Mouse (Mus musculus) liver, embryonic 12.5 days (tissue): ENCODE results near the gene Yif1a. TPM values are rescaled to one million over a fixed set of nuclear protein-coding genes. Genes with fewer than 3 reads are reported as not detected.
A peak's percentile ranks its signal among the peaks of the same experiment; 100 is the strongest.

Source experiments
- ATAC-seq: fragments of 200-750 bp; cut with Nextera tagmentation; 2 replicates; pipeline ENCODE4 v1.8.0; 2017; ENCODE audit warnings: moderate number of reproducible peaks, mild to moderate bottlenecking, moderate library complexity
- H3K27ac ChIP-seq: fragments of 300-500 bp; sonication (generic); 2 replicates; pipeline ENCODE4 v1.5.1; 2016; ENCODE audit warnings: mild to moderate bottlenecking
- H3K27me3 ChIP-seq: fragments of 300-500 bp; sonication (generic); replicated peaks from 2 replicates; pipeline ENCODE4 v1.6.1; 2016; ENCODE audit warnings: mild to moderate bottlenecking, moderate library complexity
- H3K36me3 ChIP-seq: fragments of 300-500 bp; sonication (generic); 2 replicates; pipeline ENCODE4 v1.6.1; 2016; ENCODE audit warnings: mild to moderate bottlenecking, moderate library complexity
- H3K4me1 ChIP-seq: fragments of 300-500 bp; sonication (generic); 2 replicates; pipeline ENCODE4 v1.6.1; 2016
- H3K4me2 ChIP-seq: fragments of 300-500 bp; sonication (generic); 2 replicates; pipeline ENCODE4 v1.6.1; 2016; ENCODE audit warnings: mild to moderate bottlenecking, moderate library complexity
- H3K4me3 ChIP-seq: fragments of 300-500 bp; sonication (generic); 2 replicates; pipeline ENCODE4 v1.5.1; 2016; ENCODE audit warnings: mild to moderate bottlenecking, moderate library complexity
- H3K9ac ChIP-seq: fragments of 300-500 bp; sonication (generic); 2 replicates; pipeline ENCODE4 v1.6.1; 2016; ENCODE audit warnings: mild to moderate bottlenecking, moderate library complexity
- H3K9me3 ChIP-seq: fragments of 300-500 bp; sonication (generic); replicated peaks from 2 replicates; pipeline ENCODE4 v1.6.1; 2016; ENCODE audit warnings: mild to moderate bottlenecking, moderate library complexity
- WGBS: fragments of 180-500 bp; shearing (Covaris S2); methylation state at CpG from one replicate; pipeline ENCODE4 v1.1.7; 2016; ENCODE audit not compliant: insufficient replicate concordance; 5-methylcytosine and 5-hydroxymethylcytosine counted together
- polyA plus RNA-seq: library from polyadenylated mRNA; unstranded; fragments of >200 nt; fragmentation: Nextera tagmentation; extraction: Ambion mirVana; gene quantifications from 2 replicates; pipeline ENCODE4 v1.2.1, GENCODE M21; 2016

Yif1a gene
- polyA plus RNA-seq, 1 experiment from 2014 or later: 51.7 TPM

- no peak overlapping the region for H3K27ac ChIP-seq
- H3K4me3 ChIP-seq: no peak overlapping the region
- H3K9me3 ChIP-seq: no peaks in the 10 kb centered on the region
- peaks cover 32% of the 10 kb centered on the region for H3K4me1 ChIP-seq
- peaks cover 23% of the 10 kb centered on the region for H3K27me3 ChIP-seq
- peaks cover 14% of the 10 kb centered on the region for H3K36me3 ChIP-seq
- 83% methylated on average over 7 of the region's 7 CpGs for WGBS
- H3K4me2 ChIP-seq: no peak overlapping the region
- ATAC-seq: no peak
- H3K9ac ChIP-seq: no peak overlapping the region
Measured at GRCm38 (mm10) chr19:5113783-5114182, 25.4 kb downstream of the Yif1a start.

GRCm38 (mm10) chr19:5117494-5118383 lies 29.4 kb downstream of the Yif1a start:
- Histone ChIP-seq H3K4me1 (peaks cover 22% of the 10 kb centered on the region), H3K4me2 (peak overlapping the region; percentile 97), H3K9me3 (no peaks in the 10 kb centered on the region), H3K9ac (peak overlapping the region; percentile 76), H3K27me3 (peaks cover 37% of the 10 kb centered on the region), H3K36me3 (no peaks in the 10 kb centered on the region), H3K4me3 (peak overlapping the region; percentile 71), H3K27ac (peak overlapping the region; percentile 31; the same call in 1 of the 2 replicates)
- WGBS: under 1% methylated on average over 81 of the region's 83 CpGs
- peak; percentile 72 for ATAC-seq

GRCm38 (mm10) chr19:5118384-5118698 lies 30.0 kb downstream of the Yif1a start, which contains the start of gene Klc2:
Klc2 (minus strand) TSS chr19:5118560.
- Histone ChIP-seq H3K27me3 (peaks cover 43% of the 10 kb centered on the region), H3K36me3 (no peaks in the 10 kb centered on the region), H3K27ac (peak within 1 kb of the TSS; percentile 31; the same call in 1 of the 2 replicates), H3K4me2 (peak within 1 kb of the TSS; percentile 97), H3K4me1 (peaks cover 22% of the 10 kb centered on the region), H3K9ac (peak within 1 kb of the TSS; percentile 76), H3K9me3 (no peaks in the 10 kb centered on the region), H3K4me3 (peak within 1 kb of the TSS; percentile 71)
- ATAC-seq: peak; percentile 80
- WGBS: 2% methylated on average over 18 of the region's 18 CpGs

GRCm38 (mm10) chr19:5122492-5122891 lies 34.2 kb downstream of the Yif1a start:
- Histone ChIP-seq H3K4me1 (peaks cover 13% of the 10 kb centered on the region), H3K4me2 (no peak overlapping the region), H3K4me3 (no peak overlapping the region), H3K9ac (no peak overlapping the region), H3K27me3 (peaks cover 33% of the 10 kb centered on the region), H3K9me3 (no peaks in the 10 kb centered on the region), H3K27ac (no peak overlapping the region), H3K36me3 (no peaks in the 10 kb centered on the region)
- WGBS: 60% methylated on average over 10 of the region's 10 CpGs
- ATAC-seq: no peak

- Histone ChIP-seq H3K36me3 (no peaks in the 10 kb centered on the region), H3K4me1 (peaks cover 5% of the 10 kb centered on the region), H3K9ac (no peak overlapping the region), H3K4me2 (no peak overlapping the region), H3K4me3 (no peak overlapping the region), H3K27ac (no peak overlapping the region), H3K27me3 (peaks cover 25% of the 10 kb centered on the region), H3K9me3 (no peaks in the 10 kb centered on the region)
- WGBS: 50% methylated on average over 3 of the region's 3 CpGs
- no peak for ATAC-seq
Measured at GRCm38 (mm10) chr19:5123241-5123640, 34.9 kb downstream of the Yif1a start.

GRCm38 (mm10) chr19:5124055-5124614 lies 35.8 kb downstream of the Yif1a start:
- H3K4me1 ChIP-seq: no peaks in the 10 kb centered on the region
- H3K36me3 ChIP-seq: no peaks in the 10 kb centered on the region
- no peak overlapping the region for H3K4me2 ChIP-seq
- WGBS: 50% methylated on average over 7 of the region's 7 CpGs
- no peak overlapping the region for H3K4me3 ChIP-seq
- no peak overlapping the region for H3K9ac ChIP-seq
- H3K27ac ChIP-seq: no peak overlapping the region
- no peaks in the 10 kb centered on the region for H3K9me3 ChIP-seq
- no peak for ATAC-seq
- H3K27me3 ChIP-seq: peaks cover 17% of the 10 kb centered on the region; the same call in 1 of the 2 replicates

GRCm38 (mm10) chr19:5129770-5130169 lies 41.4 kb downstream of the Yif1a start:
- no peak overlapping the region for H3K4me2 ChIP-seq
- WGBS: 42% methylated on average over 1 of the region's 1 CpGs
- H3K27ac ChIP-seq: no peak overlapping the region
- no peaks in the 10 kb centered on the region; the same call in 1 of the 2 replicates for H3K27me3 ChIP-seq
- H3K9me3 ChIP-seq: no peaks in the 10 kb centered on the region
- no peak for ATAC-seq
- peaks cover 13% of the 10 kb centered on the region for H3K36me3 ChIP-seq
- H3K9ac ChIP-seq: no peak overlapping the region
- H3K4me3 ChIP-seq: no peak overlapping the region
- no peaks in the 10 kb centered on the region for H3K4me1 ChIP-seq

GRCm38 (mm10) chr19:5131237-5131636 lies 42.9 kb downstream of the Yif1a start:
- WGBS: 65% methylated on average over 4 of the region's 4 CpGs
- no peak for ATAC-seq
- Histone ChIP-seq H3K4me3 (no peak overlapping the region), H3K36me3 (peaks cover 21% of the 10 kb centered on the region), H3K4me2 (no peak overlapping the region), H3K4me1 (no peaks in the 10 kb centered on the region), H3K27ac (no peak overlapping the region), H3K9me3 (no peaks in the 10 kb centered on the region), H3K27me3 (no peaks in the 10 kb centered on the region; the same call in 1 of the 2 replicates), H3K9ac (no peak overlapping the region)

- no peak overlapping the region for H3K27ac ChIP-seq
- H3K4me1 ChIP-seq: no peaks in the 10 kb centered on the region
- no peak overlapping the region for H3K4me2 ChIP-seq
- H3K4me3 ChIP-seq: no peak overlapping the region
- ATAC-seq: no peak
- H3K27me3 ChIP-seq: no peaks in the 10 kb centered on the region
- peaks cover 53% of the 10 kb centered on the region for H3K36me3 ChIP-seq
- WGBS: 15% methylated on average over 2 of the region's 2 CpGs
- H3K9ac ChIP-seq: no peak overlapping the region
- no peaks in the 10 kb centered on the region for H3K9me3 ChIP-seq
Measured at GRCm38 (mm10) chr19:5139640-5140039, 51.3 kb downstream of the Yif1a start.

Other genes with a start within 250 kb of the Yif1a start
- gene Ccs, start 249.2 kb upstream of the Yif1a start, polyA plus RNA-seq: 40.3 and 43.6 TPM in 2 replicates
- not detected in 2 replicates for gene Ccdc87, start 249.2 kb upstream of the Yif1a start, polyA plus RNA-seq
- gene Ctsf, start 233.4 kb upstream of the Yif1a start, polyA plus RNA-seq: 13.1 and 17.8 TPM in 2 replicates
- 0.79 and 0.82 TPM in 2 replicates for gene Actn3, start 210.6 kb upstream of the Yif1a start, polyA plus RNA-seq
- gene Zdhhc24, start 209.9 kb upstream of the Yif1a start, polyA plus RNA-seq: 13.9 and 15.9 TPM in 2 replicates
- 1.6 and 1.8 TPM in 2 replicates for gene Bbs1, start 181.9 kb upstream of the Yif1a start, polyA plus RNA-seq
- gene Dpp3, start 160.3 kb upstream of the Yif1a start, polyA plus RNA-seq: 76.7 and 83.3 TPM in 2 replicates
- gene Peli3, start 145.4 kb upstream of the Yif1a start, polyA plus RNA-seq: 0.20 and 0.44 TPM in 2 replicates
- 82.4 and 84.7 TPM in 2 replicates for gene Mrpl11, start 126.4 kb upstream of the Yif1a start, polyA plus RNA-seq
- not detected in 2 replicates for gene Npas4, start 98.2 kb upstream of the Yif1a start, polyA plus RNA-seq
- gene Slc29a2, start 64.7 kb upstream of the Yif1a start, polyA plus RNA-seq: 3.3 and 3.8 TPM in 2 replicates
- 10.9 and 13.2 TPM in 2 replicates for gene B4gat1, start 49.7 kb upstream of the Yif1a start, polyA plus RNA-seq
- 0.20 and 0.23 TPM in 2 replicates for gene AC124502.3, start 49.6 kb upstream of the Yif1a start, polyA plus RNA-seq
- 40.4 TPM in 2 replicates for gene Brms1, start 47.2 kb upstream of the Yif1a start, polyA plus RNA-seq
- gene Rin1, start 38.1 kb upstream of the Yif1a start, polyA plus RNA-seq: 0.50 and 0.92 TPM in 2 replicates
- gene Cd248, start 20.5 kb upstream of the Yif1a start, polyA plus RNA-seq: 7.7 and 9.5 TPM in 2 replicates
- 1.0 and 1.5 TPM in 2 replicates for gene Tmem151a, start 3.0 kb upstream of the Yif1a start, polyA plus RNA-seq
- 3.5 and 3.8 TPM in 2 replicates for gene Cnih2, start 10.0 kb downstream of the Yif1a start, polyA plus RNA-seq
- 118 and 126 TPM in 2 replicates for gene Rab1b, start 18.5 kb downstream of the Yif1a start, polyA plus RNA-seq
- gene Klc2, start 30.0 kb downstream of the Yif1a start, polyA plus RNA-seq: 4.4 and 4.9 TPM in 2 replicates
- gene Pacs1, start 184.6 kb downstream of the Yif1a start, polyA plus RNA-seq: 17.2 and 19.7 TPM in 2 replicates
- 183 and 187 TPM in 2 replicates for gene Sf3b2, start 206.9 kb downstream of the Yif1a start, polyA plus RNA-seq
- gene Gal3st3, start 209.8 kb downstream of the Yif1a start, polyA plus RNA-seq: 0.29 and 0.54 TPM in 2 replicates
- gene Catsper1, start 247.2 kb downstream of the Yif1a start, polyA plus RNA-seq: not detected in 2 replicates